Mouse (Mus musculus) neural tube, embryonic 11.5 days (tissue): ENCODE measurements around the gene Mga. TPM values are rescaled to one million over a fixed set of nuclear protein-coding genes. Genes with fewer than 3 reads are reported as not detected.
A peak's percentile ranks its signal among the peaks of the same experiment; 100 is the strongest.

Experiments
- ATAC-seq: fragments of 200-750 bp; cut with Nextera tagmentation; 2 replicates; pipeline ENCODE4 v1.8.0; 2017; ENCODE audit warnings: moderate number of reproducible peaks, mild to moderate bottlenecking, moderate TSS enrichment, moderate library complexity; ENCODE audit not compliant: insufficient read depth, low FRiP score, low TSS enrichment
- DNase-seq: peaks from one replicate; pipeline ENCODE4 v3.0.0-alpha.2; 2015; ENCODE audit warnings: low spot score
- H3K27ac ChIP-seq: fragments of 300-500 bp; sonication (generic); 2 replicates; pipeline ENCODE4 v1.5.1; 2014; ENCODE audit warnings: low read depth, mild to moderate bottlenecking, low read length
- H3K27me3 ChIP-seq: fragments of 300-500 bp; sonication (generic); 2 replicates; pipeline ENCODE4 v1.6.1; 2014; ENCODE audit warnings: mild to moderate bottlenecking, low read length, mixed read lengths; ENCODE audit not compliant: control insufficient read depth, insufficient read depth
- H3K36me3 ChIP-seq: fragments of 300-500 bp; sonication (generic); 2 replicates; pipeline ENCODE4 v1.6.1; 2014; ENCODE audit warnings: mild to moderate bottlenecking, low read length, moderate library complexity, mixed read lengths; ENCODE audit not compliant: control insufficient read depth, insufficient read depth
- H3K4me1 ChIP-seq: fragments of 300-500 bp; sonication (generic); 2 replicates; pipeline ENCODE4 v1.6.1; 2014; ENCODE audit warnings: low read length, mixed read lengths; ENCODE audit not compliant: control insufficient read depth, insufficient read depth
- H3K4me2 ChIP-seq: fragments of 300-500 bp; sonication (generic); 2 replicates; pipeline ENCODE4 v1.6.1; 2014; ENCODE audit warnings: low read depth, mild to moderate bottlenecking, moderate library complexity
- H3K4me3 ChIP-seq: fragments of 300-500 bp; sonication (generic); 2 replicates; pipeline ENCODE4 v1.5.1; 2014; ENCODE audit warnings: low read depth, low read length
- H3K9ac ChIP-seq: fragments of 300-500 bp; sonication (generic); 2 replicates; pipeline ENCODE4 v1.6.1; 2014; ENCODE audit warnings: mild to moderate bottlenecking, low read length
- H3K9me3 ChIP-seq: fragments of 300-500 bp; sonication (generic); 2 replicates; pipeline ENCODE4 v1.6.1; 2016; ENCODE audit warnings: low read length; ENCODE audit not compliant: control insufficient read depth
- WGBS: fragments of 180-500 bp; shearing (Covaris S2); extraction: QIAGEN DNeasy Blood & Tissue Kit; methylation state at CpG from one replicate; pipeline ENCODE4 v1.1.7; 2014; 5-methylcytosine and 5-hydroxymethylcytosine counted together
- polyA plus RNA-seq: library from polyadenylated mRNA; unstranded; fragments of >200 nt; fragmentation: Nextera tagmentation; extraction: Ambion mirVana; gene quantifications from 2 replicates; pipeline ENCODE4 v1.2.1, GENCODE M21; 2014

The Mga gene
- polyA plus RNA-seq, 1 experiment from 2014 or later, result 36.3 TPM

- ATAC-seq (peak; percentile 81), DNase-seq (no peak)
- Histone ChIP-seq H3K9ac (peak within 1 kb of the TSS; percentile 80), H3K4me2 (peak within 1 kb of the TSS; percentile 49), H3K4me1 (0 out of 2 replicates have a peak, but pooled peaks cover 2% of the 10 kb centered on the region), H3K27me3 (no peaks in the 10 kb centered on the region), H3K36me3 (no peaks in the 10 kb centered on the region), H3K9me3 (no peaks in the 10 kb centered on the region), H3K27ac (no peak within 1 kb of the TSS; the same call in 1 of the 2 replicates), H3K4me3 (peak within 1 kb of the TSS; percentile 71)
- WGBS, result under 1% methylated on average over 19 of the region's 19 CpGs
Measured at GRCm38 (mm10) chr2:119972537-119972879, 75.5 kb downstream of the Mga start, which contains the start of gene Mapkbp1. Gene Mapkbp1 (plus strand): TSS chr2:119972699.

- H3K4me1 ChIP-seq, result no peaks in the 10 kb centered on the region
- no peaks in the 10 kb centered on the region for H3K36me3 ChIP-seq
- no peaks in the 10 kb centered on the region for H3K27me3 ChIP-seq
- no peak overlapping the region for H3K9ac ChIP-seq
- DNase-seq (no peak), ATAC-seq (no peak)
- H3K27ac ChIP-seq, result no peak overlapping the region
- 80% methylated on average over 7 of the region's 7 CpGs for WGBS
- no peak overlapping the region for H3K4me2 ChIP-seq
- H3K4me3 ChIP-seq, result no peak overlapping the region
- H3K9me3 ChIP-seq, result no peaks in the 10 kb centered on the region
Measured at GRCm38 (mm10) chr2:119980343-119980986, 83.4 kb downstream of the Mga start.

GRCm38 (mm10) chr2:119981631-119982030 is 84.6 kb downstream of the Mga start:
- no peaks in the 10 kb centered on the region for H3K27me3 ChIP-seq
- no peak overlapping the region for H3K4me2 ChIP-seq
- no peaks in the 10 kb centered on the region for H3K36me3 ChIP-seq
- 77% methylated on average over 2 of the region's 2 CpGs for WGBS
- ATAC-seq (no peak), DNase-seq (no peak)
- H3K4me1 ChIP-seq, result no peaks in the 10 kb centered on the region
- no peaks in the 10 kb centered on the region for H3K9me3 ChIP-seq
- no peak overlapping the region for H3K9ac ChIP-seq
- no peak overlapping the region for H3K27ac ChIP-seq
- no peak overlapping the region for H3K4me3 ChIP-seq

GRCm38 (mm10) chr2:119985871-119986270 is 88.8 kb downstream of the Mga start:
- DNase-seq (no peak), ATAC-seq (no peak)
- H3K4me3 ChIP-seq, result no peak overlapping the region
- no peak overlapping the region for H3K9ac ChIP-seq
- H3K9me3 ChIP-seq, result no peaks in the 10 kb centered on the region
- 70% methylated on average over 8 of the region's 8 CpGs for WGBS
- no peaks in the 10 kb centered on the region for H3K27me3 ChIP-seq
- no peak overlapping the region for H3K27ac ChIP-seq
- no peak overlapping the region for H3K4me2 ChIP-seq
- no peaks in the 10 kb centered on the region for H3K36me3 ChIP-seq
- no peaks in the 10 kb centered on the region for H3K4me1 ChIP-seq

- DNase-seq, result no peak
- no peaks in the 10 kb centered on the region for H3K36me3 ChIP-seq
- H3K9me3 ChIP-seq, result no peaks in the 10 kb centered on the region
- no peaks in the 10 kb centered on the region for H3K4me1 ChIP-seq
- H3K27me3 ChIP-seq, result no peaks in the 10 kb centered on the region
- no peak for ATAC-seq
- H3K9ac ChIP-seq, result no peak overlapping the region
- H3K4me3 ChIP-seq, result no peak overlapping the region
- H3K27ac ChIP-seq, result no peak overlapping the region
- no peak overlapping the region for H3K4me2 ChIP-seq
- 76% methylated on average over 6 of the region's 6 CpGs for WGBS
Measured at GRCm38 (mm10) chr2:119986369-119986768, 89.3 kb downstream of the Mga start.

- DNase-seq (no peak), ATAC-seq (no peak)
- no peak overlapping the region for H3K27ac ChIP-seq
- 95% methylated on average over 2 of the region's 2 CpGs for WGBS
- H3K4me3 ChIP-seq, result no peak overlapping the region
- no peaks in the 10 kb centered on the region for H3K9me3 ChIP-seq
- no peaks in the 10 kb centered on the region for H3K27me3 ChIP-seq
- no peak overlapping the region for H3K9ac ChIP-seq
- H3K4me1 ChIP-seq, result no peaks in the 10 kb centered on the region
- H3K36me3 ChIP-seq, result no peaks in the 10 kb centered on the region
- no peak overlapping the region for H3K4me2 ChIP-seq
Measured at GRCm38 (mm10) chr2:119987441-119987840, 90.4 kb downstream of the Mga start.

GRCm38 (mm10) chr2:119988952-119989351 is 91.9 kb downstream of the Mga start:
- H3K36me3 ChIP-seq, result no peaks in the 10 kb centered on the region
- 90% methylated on average over 4 of the region's 4 CpGs for WGBS
- H3K27me3 ChIP-seq, result no peaks in the 10 kb centered on the region
- DNase-seq (no peak), ATAC-seq (no peak)
- no peaks in the 10 kb centered on the region for H3K4me1 ChIP-seq
- H3K4me3 ChIP-seq, result no peak overlapping the region
- no peak overlapping the region for H3K27ac ChIP-seq
- H3K9me3 ChIP-seq, result no peaks in the 10 kb centered on the region
- no peak overlapping the region for H3K4me2 ChIP-seq
- H3K9ac ChIP-seq, result no peak overlapping the region

- no peaks in the 10 kb centered on the region for H3K4me1 ChIP-seq
- no peak for ATAC-seq
- 84% methylated on average over 6 of the region's 6 CpGs for WGBS
Measured at GRCm38 (mm10) chr2:119990881-119991280, 93.9 kb downstream of the Mga start.

GRCm38 (mm10) chr2:119992349-119992748 is 95.3 kb downstream of the Mga start:
- H3K9me3 ChIP-seq, result no peaks in the 10 kb centered on the region
- H3K4me2 ChIP-seq, result no peak overlapping the region
- ATAC-seq (no peak), DNase-seq (no peak)
- H3K36me3 ChIP-seq, result no peaks in the 10 kb centered on the region
- no peak overlapping the region for H3K4me3 ChIP-seq
- WGBS, result 93% methylated on average over 2 of the region's 2 CpGs
- H3K4me1 ChIP-seq, result no peaks in the 10 kb centered on the region
- H3K27me3 ChIP-seq, result no peaks in the 10 kb centered on the region
- H3K27ac ChIP-seq, result no peak overlapping the region
- no peak overlapping the region for H3K9ac ChIP-seq

More at GRCm38 (mm10) chr2:119990881-119991280, 93.9 kb downstream of the Mga start:
- H3K27me3 ChIP-seq, result no peaks in the 10 kb centered on the region
- no peak overlapping the region for H3K4me3 ChIP-seq
- H3K9me3 ChIP-seq, result no peaks in the 10 kb centered on the region
- H3K36me3 ChIP-seq, result no peaks in the 10 kb centered on the region
- no peak overlapping the region for H3K4me2 ChIP-seq
- H3K27ac ChIP-seq, result no peak overlapping the region
- no peak overlapping the region for H3K9ac ChIP-seq
- no peak for DNase-seq
